ENCODE assay signal across 7 mouse cellular contexts in the genomic region with DNA sequence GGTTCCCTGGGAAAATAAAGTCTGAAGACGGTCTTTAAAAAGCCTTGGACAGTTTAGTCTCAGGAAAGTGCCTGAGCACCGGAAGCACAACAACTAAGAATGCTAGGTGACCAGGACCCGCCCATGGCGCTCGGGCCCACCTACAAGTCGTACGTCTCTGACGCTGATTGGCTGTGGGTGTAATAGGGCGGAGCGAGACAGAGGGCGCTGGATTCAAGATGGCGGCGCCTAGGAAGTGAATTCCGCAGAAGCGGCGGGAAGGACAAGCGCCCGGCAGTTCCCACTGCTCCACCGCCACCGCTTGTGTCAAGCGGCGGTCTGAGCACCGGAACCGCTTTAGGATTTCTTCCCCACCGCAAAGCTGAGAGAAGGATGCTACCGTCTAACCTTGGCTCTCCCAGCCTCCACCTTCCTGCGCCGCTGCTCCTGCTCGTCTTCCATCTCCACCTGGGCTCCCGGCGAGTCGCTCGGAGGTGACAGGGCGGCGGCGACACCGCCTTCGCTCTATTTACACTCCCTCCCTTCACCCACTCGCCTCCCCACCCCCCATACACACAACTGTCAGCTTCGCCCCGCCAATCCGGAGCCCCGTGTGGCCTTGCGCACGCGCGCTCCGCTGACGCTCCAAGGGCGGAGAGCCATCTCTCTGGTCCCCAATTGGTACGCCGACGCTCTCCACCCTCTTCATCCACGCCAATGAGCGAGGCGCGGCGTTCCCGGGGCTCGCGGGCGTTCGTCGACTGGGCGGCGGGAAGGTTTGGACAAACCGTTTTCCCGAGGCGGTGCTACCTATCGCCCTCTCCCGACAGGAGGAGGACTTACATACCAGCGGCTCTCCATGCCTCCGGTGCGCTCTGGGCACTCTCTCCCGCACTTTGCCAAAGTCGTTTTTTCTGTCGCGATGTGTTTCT. TPM values are rescaled to one million over a fixed set of nuclear protein-coding genes. Genes with fewer than 3 reads are reported as not detected.
DNase-seq lines count a peak whose midpoint lies in the region; ATAC-seq lines count a peak whose summit lies in the region.

Gene Pcnt (minus strand): TSS at position 609 of the 911 bp plus-strand sequence.

- H3K9ac ChIP-seq in intestine, embryonic 15.5 days = peak within 1 kb of the TSS; percentile 81

- peaks cover 13% of the 10 kb centered on the region; the same call in 1 of the 2 replicates for H3K4me1 ChIP-seq in intestine, embryonic 15.5 days (replicated peaks)
- H3K4me1 ChIP-seq in midbrain, embryonic 10.5 days = peaks cover 24% of the 10 kb centered on the region

- no peaks in the 10 kb centered on the region for H3K27me3 ChIP-seq in intestine, embryonic 15.5 days (replicated peaks)
- no peaks in the 10 kb centered on the region for H3K27me3 ChIP-seq in midbrain, embryonic 10.5 days (ENCODE audit: low read depth, poor library complexity, severe bottlenecking)

- 0 out of 2 replicates have a peak, but pooled peaks cover 4% of the 10 kb centered on the region for H3K36me3 ChIP-seq in intestine, embryonic 15.5 days
- peaks cover 33% of the 10 kb centered on the region for H3K36me3 ChIP-seq in midbrain, embryonic 10.5 days

- whole genome bisulfite sequencing in intestine, embryonic 15.5 days = under 1% methylated on average over 78 of the region's 78 CpGs
- under 1% methylated on average over 78 of the region's 78 CpGs for WGBS in midbrain, embryonic 10.5 days

- peak within 1 kb of the TSS; percentile 81 for H3K4me2 ChIP-seq in intestine, embryonic 15.5 days (replicated peaks)

- no peaks in the 10 kb centered on the region for H3K9me3 ChIP-seq in intestine, embryonic 15.5 days
- H3K9me3 ChIP-seq in midbrain, embryonic 10.5 days (replicated peaks) = no peaks in the 10 kb centered on the region

- H3K4me3 ChIP-seq in intestine, embryonic 15.5 days (replicated peaks) = peak within 1 kb of the TSS; percentile 79
- peak within 1 kb of the TSS; percentile 88 for H3K4me3 ChIP-seq in midbrain, embryonic 10.5 days

- intact Hi-C loops in gastrocnemius, postnatal 36 days (cut with DNase I) = no loop called here
- intact Hi-C loops in left cerebral cortex, postnatal 25 days (cut with DNase I) = loop anchor here (1.0 kb wide), 1 partner anchor 26 kb away; the partner anchor contains the start of gene Mcm3ap

- H3K27ac ChIP-seq in intestine, embryonic 15.5 days = peak within 1 kb of the TSS; percentile 97
- H3K27ac ChIP-seq in midbrain, embryonic 10.5 days (replicated peaks) = peak within 1 kb of the TSS; percentile 94

- ATAC-seq in intestine, embryonic 15.5 days = peak; percentile 99

- DNase-seq in adrenal gland, adult 2 months = peak; percentile 99
- DNase-seq in embryo, embryonic 11.5 days (ENCODE audit: low read depth, low spot score) = peak; percentile 97
- peak; percentile 96 to 98 for DNase-seq in gastrocnemius, postnatal 36 days
- DNase-seq in left cerebral cortex, postnatal 25 days (ENCODE audit: low spot score in 2 of 2) = peak; percentile 95 to 98
- peak; percentile 97 for DNase-seq in midbrain, embryonic 10.5 days (ENCODE audit: low spot score)
- peak; percentile 97 for DNase-seq in right cerebral cortex, postnatal 4 days

RNA-seq across cellular contexts. Expression of gene Pcnt, which starts in this region (rescaled TPM):
- 10 to 100 TPM; 13.5 to 14.6 TPM for total RNA-seq in adrenal gland, adult 2 months (2021)
- 6.9 and 7.4 TPM in 2 replicates for polyA plus RNA-seq in adrenal gland, adult 2 months (2012; rRNA removed)
- 10 to 100 TPM; 55.0 to 58.1 TPM for total RNA-seq in gastrocnemius, postnatal 36 days (2021)
- polyA plus RNA-seq in intestine, embryonic 15.5 days (2015; fragmentation: Nextera tagmentation; extraction: Ambion mirVana) = 11.2 and 11.7 TPM in 2 replicates
- total RNA-seq in left cerebral cortex, postnatal 25 days (2021) = 10 to 100 TPM; 20.0 to 20.3 TPM
- polyA plus RNA-seq in midbrain, embryonic 10.5 days (2016; fragmentation: Nextera tagmentation; extraction: Ambion mirVana) = 19.7 and 21.2 TPM in 2 replicates

Comparison
In these comparisons a context has a peak if more than half of its experiments do, and no peak if none do; other contexts are left out.
1. Peak in every context shown above with its lines: DNase-seq, ATAC-seq, H3K4me3 ChIP-seq and H3K27ac ChIP-seq.